Mouse (Mus musculus): Measurements from ENCODE around the gene Fcrla. TPM values are rescaled to one million over a fixed set of nuclear protein-coding genes. Genes with fewer than 3 reads are reported as not detected.
"Not testable (repeated sequence)": the region's sequence is repeated elsewhere in the genome, so short reads cannot be mapped to it uniquely, and the experiment has no call there.

Fcrla gene
- polyA plus RNA-seq, 1 experiment from 2014 or later = not detected

DNA sequence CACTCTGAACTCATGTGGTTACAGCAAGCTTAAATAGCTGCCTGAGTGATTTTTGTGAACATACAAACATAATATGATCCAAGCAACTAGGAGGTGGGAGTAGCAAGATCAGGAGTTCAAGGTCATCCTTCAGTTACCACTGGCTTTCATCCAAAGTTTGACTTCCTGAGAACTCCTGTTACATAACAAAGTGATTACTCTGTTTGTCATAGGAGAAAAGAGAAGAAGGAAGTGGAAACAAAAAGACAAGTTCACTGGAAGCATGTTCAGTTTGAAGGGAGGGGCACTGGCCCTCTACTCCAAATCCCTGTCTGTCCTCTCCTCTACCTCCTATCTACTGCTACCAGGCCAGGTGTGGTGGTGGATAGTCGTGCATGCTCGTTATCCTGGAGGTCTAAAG lies 32.4 kb upstream of the Fcrla start:
- no peak overlapping the region for H3K4me3 ChIP-seq (replicated peaks)
- no peak overlapping the region for H3K27ac ChIP-seq
- ATAC-seq = no peak
- H3K36me3 ChIP-seq = no peaks in the 10 kb centered on the region
- 75% methylated on average over 2 of the region's 2 CpGs for WGBS
- H3K9ac ChIP-seq (replicated peaks) = no peak overlapping the region
- H3K27me3 ChIP-seq = no peaks in the 10 kb centered on the region
- no peak overlapping the region for H3K4me2 ChIP-seq (replicated peaks)
- H3K9me3 ChIP-seq = no peaks in the 10 kb centered on the region
- H3K4me1 ChIP-seq (replicated peaks) = no peaks in the 10 kb centered on the region

DNA sequence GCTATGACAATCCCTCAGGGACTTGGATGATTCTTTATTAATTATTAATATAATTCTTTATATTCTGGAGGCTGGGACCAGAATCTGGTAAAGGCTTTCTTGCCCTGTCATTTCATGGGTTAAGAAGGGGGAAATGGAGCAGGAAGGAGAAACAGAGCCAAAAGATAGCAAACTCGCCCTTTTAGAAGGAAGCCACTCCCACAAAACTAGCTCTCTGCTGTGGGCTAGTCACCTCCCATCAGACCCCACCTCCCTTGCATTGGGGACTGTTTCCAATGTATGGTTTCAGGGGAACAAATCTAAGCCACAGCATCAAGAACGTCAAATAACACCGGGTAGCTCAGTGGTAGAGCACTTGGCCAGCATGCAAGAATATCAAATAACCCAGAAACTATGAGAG lies 30.8 kb upstream of the Fcrla start:
- H3K9ac ChIP-seq (replicated peaks) = no peak overlapping the region
- H3K36me3 ChIP-seq = no peaks in the 10 kb centered on the region
- ATAC-seq = no peak
- no peaks in the 10 kb centered on the region for H3K9me3 ChIP-seq
- H3K4me1 ChIP-seq (replicated peaks) = no peaks in the 10 kb centered on the region
- H3K27ac ChIP-seq = no peak overlapping the region
- H3K4me2 ChIP-seq (replicated peaks) = no peak overlapping the region
- H3K27me3 ChIP-seq = no peaks in the 10 kb centered on the region
- WGBS = 65% methylated on average over 3 of the region's 3 CpGs
- H3K4me3 ChIP-seq (replicated peaks) = no peak overlapping the region

DNA sequence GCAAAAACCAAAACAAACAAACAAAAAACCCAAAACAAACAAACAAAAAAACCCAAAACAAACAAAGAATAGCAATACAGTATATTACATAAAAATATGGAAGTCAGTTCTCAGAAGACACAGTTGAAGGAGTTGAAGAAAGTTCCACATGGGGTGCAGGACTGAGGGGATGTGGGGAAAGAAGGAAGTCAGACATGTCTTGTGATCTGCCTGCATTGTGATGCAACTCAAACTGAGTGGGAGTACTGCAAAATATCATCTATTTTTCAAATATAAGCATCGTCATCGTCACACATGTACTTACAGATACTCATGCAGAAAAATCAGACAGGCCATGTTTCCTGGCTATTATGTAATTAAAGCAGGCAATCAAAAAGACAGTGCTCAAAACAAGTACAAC lies 25.8 kb upstream of the Fcrla start:
- no peak for ATAC-seq
- H3K4me3 ChIP-seq (replicated peaks) = no peak overlapping the region
- no peaks in the 10 kb centered on the region for H3K9me3 ChIP-seq
- no peak overlapping the region for H3K4me2 ChIP-seq (replicated peaks)
- no peak overlapping the region for H3K9ac ChIP-seq (replicated peaks)
- H3K4me1 ChIP-seq (replicated peaks) = no peaks in the 10 kb centered on the region
- H3K27ac ChIP-seq = no peak overlapping the region
- no peaks in the 10 kb centered on the region for H3K36me3 ChIP-seq
- 94% methylated on average over 2 of the region's 2 CpGs for WGBS
- no peaks in the 10 kb centered on the region for H3K27me3 ChIP-seq

DNA sequence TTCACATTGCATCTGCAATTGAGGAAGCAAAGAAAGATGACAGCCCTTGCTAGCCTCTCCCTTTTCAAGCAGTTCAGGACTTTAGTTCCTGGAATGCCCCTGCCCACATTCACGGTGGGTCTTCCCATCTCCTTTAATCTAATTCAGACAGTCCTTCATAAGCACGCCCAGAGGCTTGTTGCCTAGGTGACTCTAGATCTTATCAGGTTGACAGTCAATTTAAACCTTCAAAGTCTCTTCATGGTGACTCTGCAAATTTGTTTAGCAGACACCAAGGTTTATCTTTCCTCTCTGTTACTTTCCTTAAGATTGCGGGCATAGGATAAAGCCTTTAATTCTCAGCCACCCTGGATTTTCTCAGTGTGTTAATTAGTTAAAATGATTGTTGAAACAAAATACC lies 23.4 kb upstream of the Fcrla start:
- H3K27me3 ChIP-seq = no peaks in the 10 kb centered on the region
- WGBS = 60% methylated on average over 3 of the region's 3 CpGs
- no peak overlapping the region for H3K27ac ChIP-seq
- no peaks in the 10 kb centered on the region for H3K4me1 ChIP-seq (replicated peaks)
- H3K4me3 ChIP-seq (replicated peaks) = no peak overlapping the region
- H3K9ac ChIP-seq (replicated peaks) = no peak overlapping the region
- peaks cover 5% of the 10 kb centered on the region; the same call in 1 of the 2 replicates for H3K9me3 ChIP-seq
- no peaks in the 10 kb centered on the region for H3K36me3 ChIP-seq
- no peak for ATAC-seq
- no peak overlapping the region for H3K4me2 ChIP-seq (replicated peaks)

DNA sequence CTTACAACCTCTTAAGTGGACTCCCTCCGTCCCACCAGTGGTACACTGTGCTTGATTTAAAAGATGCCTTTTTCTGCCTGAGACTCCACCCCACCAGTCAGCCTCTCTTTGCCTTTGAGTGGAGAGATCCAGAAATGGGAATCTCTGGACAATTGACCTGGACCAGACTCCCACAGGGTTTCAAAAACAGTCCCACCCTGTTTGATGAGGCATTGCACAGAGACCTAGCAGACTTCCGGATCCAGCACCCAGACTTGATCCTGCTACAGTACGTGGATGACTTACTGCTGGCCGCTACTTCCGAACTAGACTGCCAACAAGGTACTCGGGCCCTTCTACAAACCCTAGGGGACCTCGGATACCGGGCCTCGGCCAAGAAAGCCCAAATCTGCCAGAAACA lies 17.5 kb upstream of the Fcrla start:
- not testable (repeated sequence) for H3K27ac ChIP-seq; H3K9me3 ChIP-seq; H3K4me1 ChIP-seq (replicated peaks); H3K4me2 ChIP-seq (replicated peaks); ATAC-seq; H3K9ac ChIP-seq (replicated peaks); H3K36me3 ChIP-seq; H3K27me3 ChIP-seq; H3K4me3 ChIP-seq (replicated peaks)
- WGBS = 94% methylated on average over 8 of the region's 9 CpGs

DNA sequence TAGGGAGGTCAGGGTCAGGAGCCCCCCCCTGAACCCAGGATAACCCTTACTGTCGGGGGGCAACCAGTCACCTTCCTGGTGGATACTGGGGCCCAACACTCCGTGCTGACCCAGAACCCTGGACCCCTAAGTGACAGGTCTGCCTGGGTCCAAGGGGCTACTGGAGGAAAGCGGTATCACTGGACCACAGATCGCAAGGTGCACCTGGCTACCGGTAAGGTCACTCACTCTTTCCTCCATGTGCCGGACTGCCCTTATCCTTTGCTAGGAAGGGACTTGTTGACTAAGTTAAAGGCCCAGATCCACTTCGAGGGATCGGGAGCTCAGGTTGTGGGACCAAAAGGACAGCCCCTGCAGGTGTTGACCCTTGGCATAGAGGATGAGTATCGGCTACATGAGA lies 16.8 kb upstream of the Fcrla start:
- H3K4me2 ChIP-seq (replicated peaks); H3K27me3 ChIP-seq; H3K36me3 ChIP-seq; H3K4me3 ChIP-seq (replicated peaks); H3K9me3 ChIP-seq; H3K27ac ChIP-seq; H3K9ac ChIP-seq (replicated peaks); H3K4me1 ChIP-seq (replicated peaks); ATAC-seq: not testable (repeated sequence)
- 97% methylated on average over 9 of the region's 9 CpGs for WGBS

DNA sequence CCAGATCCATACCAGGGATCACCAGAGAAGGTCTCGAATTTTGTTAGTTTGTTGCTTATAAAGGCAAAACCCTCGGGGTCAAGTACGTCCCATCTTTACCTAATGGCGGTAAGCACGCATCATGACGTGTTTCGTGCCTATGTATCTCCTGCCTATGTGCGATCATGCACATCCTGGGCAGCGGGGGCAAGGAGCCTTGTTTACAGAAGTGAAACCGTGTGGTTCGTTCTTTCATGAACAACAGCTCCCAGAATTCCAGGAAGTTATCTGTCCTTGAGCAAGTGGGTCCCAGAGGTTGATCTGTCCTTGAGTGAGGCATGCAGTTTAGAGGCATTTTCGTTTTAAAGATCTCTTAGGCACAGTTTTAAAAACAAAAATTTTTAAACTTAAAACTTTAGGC lies 11.9 kb upstream of the Fcrla start:
- no peak for ATAC-seq
- Histone ChIP-seq H3K4me1 (replicated peaks) (no peaks in the 10 kb centered on the region), H3K4me2 (replicated peaks) (no peak overlapping the region), H3K9me3 (0 out of 2 replicates have a peak, but pooled peaks cover 2% of the 10 kb centered on the region), H3K36me3 (no peaks in the 10 kb centered on the region), H3K4me3 (replicated peaks) (no peak overlapping the region), H3K27ac (no peak overlapping the region), H3K9ac (replicated peaks) (no peak overlapping the region), H3K27me3 (no peaks in the 10 kb centered on the region)
- 92% methylated on average over 12 of the region's 12 CpGs for WGBS

DNA sequence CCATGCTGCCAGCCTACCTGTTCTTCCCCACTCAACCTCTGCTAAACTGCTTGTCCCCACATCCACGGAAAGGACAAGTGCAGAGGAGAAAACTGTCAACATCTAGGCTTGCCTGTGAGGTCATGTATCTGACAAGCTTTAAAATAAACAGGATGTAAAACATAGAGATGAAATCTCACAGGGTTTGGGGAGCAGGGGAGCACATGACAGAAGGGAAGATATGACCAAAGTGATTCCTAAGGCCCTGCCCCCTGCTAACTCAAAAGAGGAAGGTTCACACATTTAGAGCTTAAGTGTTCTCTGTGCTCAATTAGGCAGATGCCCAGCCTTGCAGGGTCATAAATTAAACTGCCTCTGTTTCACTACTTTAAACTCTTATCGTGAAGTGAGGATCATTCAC lies 7.0 kb upstream of the Fcrla start:
- Histone ChIP-seq H3K36me3 (no peaks in the 10 kb centered on the region), H3K4me2 (replicated peaks) (no peak overlapping the region), H3K27me3 (no peaks in the 10 kb centered on the region), H3K9me3 (no peaks in the 10 kb centered on the region), H3K4me1 (replicated peaks) (no peaks in the 10 kb centered on the region), H3K9ac (replicated peaks) (no peak overlapping the region), H3K4me3 (replicated peaks) (no peak overlapping the region), H3K27ac (no peak overlapping the region)
- ATAC-seq = no peak
- WGBS = 90% methylated on average over 2 of the region's 2 CpGs

DNA sequence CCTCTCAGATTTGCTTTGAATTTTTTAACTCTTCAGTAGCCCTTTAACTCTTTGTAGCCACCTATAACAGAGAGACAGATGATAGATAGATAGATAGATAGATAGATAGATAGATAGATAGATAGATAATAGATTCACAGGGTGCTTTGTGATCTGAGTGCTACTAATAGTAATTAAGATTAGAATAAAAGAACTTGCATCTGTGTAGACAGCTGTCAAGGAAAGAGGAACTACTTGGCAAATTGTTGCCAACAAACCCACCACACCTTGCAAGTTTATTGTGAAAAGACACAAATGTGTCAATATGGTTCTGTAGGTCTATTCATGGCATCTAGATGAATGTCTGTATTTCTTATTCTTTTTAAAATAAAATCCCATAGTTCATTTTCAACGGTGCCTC lies 6.6 kb upstream of the Fcrla start:
- WGBS = 95% methylated on average over 1 of the region's 1 CpGs
- no peak overlapping the region for H3K27ac ChIP-seq
- H3K9me3 ChIP-seq = no peaks in the 10 kb centered on the region
- H3K27me3 ChIP-seq = no peaks in the 10 kb centered on the region
- no peaks in the 10 kb centered on the region for H3K36me3 ChIP-seq
- no peak overlapping the region for H3K9ac ChIP-seq (replicated peaks)
- no peak overlapping the region for H3K4me3 ChIP-seq (replicated peaks)
- H3K4me1 ChIP-seq (replicated peaks) = no peaks in the 10 kb centered on the region
- H3K4me2 ChIP-seq (replicated peaks) = no peak overlapping the region
- ATAC-seq = no peak

DNA sequence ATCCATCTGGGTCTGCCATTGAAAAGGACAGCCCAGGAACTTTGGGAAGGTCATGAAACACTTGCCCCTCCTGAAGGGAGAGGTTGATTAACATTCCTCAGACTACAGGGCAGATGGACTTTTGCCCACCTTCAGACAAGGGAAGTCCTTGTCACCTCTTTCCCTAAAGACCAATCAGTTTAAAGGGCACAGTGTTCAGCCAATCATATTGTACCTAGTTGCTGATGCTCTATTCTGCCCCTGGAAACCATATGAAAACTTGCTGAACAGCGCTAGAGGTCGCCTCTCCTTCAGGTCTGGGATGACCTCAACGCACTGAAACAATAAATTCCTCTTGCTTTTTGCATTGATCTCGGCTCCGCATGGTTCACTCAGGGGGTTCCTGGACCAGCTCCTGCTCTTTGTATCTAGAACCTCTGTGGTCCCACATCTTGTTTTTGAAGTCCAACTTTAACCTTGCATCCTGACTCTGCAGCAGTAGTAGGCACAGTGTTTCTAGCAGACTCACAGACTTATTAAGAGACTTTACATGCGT lies 6.1 kb upstream of the Fcrla start:
- 70% methylated on average over 6 of the region's 6 CpGs for WGBS
- no peaks in the 10 kb centered on the region for H3K9me3 ChIP-seq

DNA sequence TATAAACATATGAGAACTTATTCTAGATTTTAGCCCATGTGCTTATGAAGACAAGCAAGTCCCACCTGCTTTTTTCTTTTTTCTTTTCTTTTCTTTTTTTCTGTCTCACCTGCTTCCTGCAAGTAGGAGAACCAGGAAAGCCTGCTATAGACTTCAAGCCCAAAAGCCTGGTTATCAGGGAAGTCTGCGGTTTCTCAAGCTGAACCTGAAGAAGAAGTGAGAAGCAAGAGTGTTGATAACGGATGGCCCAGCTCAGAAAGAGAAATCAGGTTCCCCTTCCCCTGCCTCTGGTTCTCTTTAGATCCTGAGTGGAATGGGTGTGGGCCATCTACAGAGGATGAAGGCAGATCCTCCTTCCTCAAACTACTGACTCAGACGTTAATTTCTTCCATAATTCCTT lies 4.7 kb upstream of the Fcrla start:
- Histone ChIP-seq H3K4me1 (replicated peaks) (no peaks in the 10 kb centered on the region), H3K9me3 (no peaks in the 10 kb centered on the region), H3K27ac (no peak overlapping the region), H3K4me2 (replicated peaks) (no peak overlapping the region), H3K4me3 (replicated peaks) (no peak overlapping the region), H3K27me3 (no peaks in the 10 kb centered on the region), H3K9ac (replicated peaks) (no peak overlapping the region), H3K36me3 (no peaks in the 10 kb centered on the region)
- ATAC-seq = no peak
- 89% methylated on average over 3 of the region's 3 CpGs for WGBS

More for the DNA sequence above, 6.1 kb upstream of the Fcrla start:
- H3K36me3 ChIP-seq = no peaks in the 10 kb centered on the region
- H3K4me1 ChIP-seq (replicated peaks) = no peaks in the 10 kb centered on the region
- no peak overlapping the region for H3K4me2 ChIP-seq (replicated peaks)
- no peak overlapping the region for H3K27ac ChIP-seq
- H3K4me3 ChIP-seq (replicated peaks) = no peak overlapping the region
- no peaks in the 10 kb centered on the region for H3K27me3 ChIP-seq
- no peak overlapping the region for H3K9ac ChIP-seq (replicated peaks)
- no peak for ATAC-seq

DNA sequence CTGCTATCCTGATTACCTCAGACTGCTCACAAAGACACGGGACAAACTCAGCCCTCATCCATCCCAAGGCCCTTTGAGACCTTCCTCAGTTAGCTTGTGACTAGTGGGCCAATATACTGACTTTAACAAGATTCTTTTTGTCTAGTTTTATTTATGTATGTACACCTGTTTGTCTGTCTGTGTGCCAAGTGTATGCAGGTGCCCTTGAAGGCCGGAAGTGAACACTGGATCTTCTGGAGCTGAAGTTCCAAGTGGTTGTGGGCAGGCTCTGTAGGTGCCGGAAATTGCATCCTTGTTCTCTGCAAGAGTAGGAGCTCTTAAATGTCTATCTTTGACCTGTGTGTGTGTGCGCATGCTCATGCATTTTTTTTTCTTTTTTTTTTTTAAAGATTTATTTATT lies 1.9 kb upstream of the Fcrla start:
- Histone ChIP-seq H3K4me1 (replicated peaks) (no peaks in the 10 kb centered on the region), H3K9ac (replicated peaks) (no peak overlapping the region), H3K27ac (no peak overlapping the region), H3K4me2 (replicated peaks) (no peak overlapping the region), H3K36me3 (no peaks in the 10 kb centered on the region), H3K27me3 (no peaks in the 10 kb centered on the region), H3K9me3 (no peaks in the 10 kb centered on the region), H3K4me3 (replicated peaks) (no peak overlapping the region)
- no peak for ATAC-seq
- 83% methylated on average over 4 of the region's 4 CpGs for WGBS

DNA sequence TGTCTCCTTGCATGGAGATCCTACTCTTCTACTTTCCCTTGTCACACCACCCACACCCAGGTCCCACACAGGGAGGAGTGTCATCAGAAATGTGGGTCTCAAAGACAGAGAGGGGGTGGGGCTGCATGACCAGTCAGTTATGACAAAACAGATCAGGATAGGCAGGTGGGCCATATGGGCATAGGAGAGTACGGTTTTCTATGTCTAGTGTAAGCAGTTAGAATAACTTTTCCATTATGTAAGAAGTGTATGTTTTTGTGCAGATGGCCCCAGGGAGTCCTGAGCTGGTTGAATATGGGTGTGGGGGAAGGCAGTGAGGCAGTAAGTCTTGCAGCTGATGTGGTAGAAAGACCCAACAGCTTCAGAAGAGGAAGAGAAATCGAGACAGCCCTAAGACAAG lies 1.1 kb upstream of the Fcrla start:
- Histone ChIP-seq H3K4me1 (replicated peaks) (no peaks in the 10 kb centered on the region), H3K27me3 (no peaks in the 10 kb centered on the region), H3K36me3 (no peaks in the 10 kb centered on the region), H3K27ac (no peak overlapping the region), H3K9me3 (no peaks in the 10 kb centered on the region), H3K9ac (replicated peaks) (no peak overlapping the region), H3K4me3 (replicated peaks) (no peak overlapping the region), H3K4me2 (replicated peaks) (no peak overlapping the region)
- no peak for ATAC-seq
- 77% methylated on average over 2 of the region's 2 CpGs for WGBS
